Mouse (Mus musculus) mesoderm, embryonic 11.5 days (tissue): ENCODE data around the gene Ovca2.

Source experiments
- DNase-seq: peaks from one replicate; pipeline ENCODE4 v3.0.0-alpha.2; 2012; ENCODE audit warnings: low read depth, low spot score

The Ovca2 gene

DNA sequence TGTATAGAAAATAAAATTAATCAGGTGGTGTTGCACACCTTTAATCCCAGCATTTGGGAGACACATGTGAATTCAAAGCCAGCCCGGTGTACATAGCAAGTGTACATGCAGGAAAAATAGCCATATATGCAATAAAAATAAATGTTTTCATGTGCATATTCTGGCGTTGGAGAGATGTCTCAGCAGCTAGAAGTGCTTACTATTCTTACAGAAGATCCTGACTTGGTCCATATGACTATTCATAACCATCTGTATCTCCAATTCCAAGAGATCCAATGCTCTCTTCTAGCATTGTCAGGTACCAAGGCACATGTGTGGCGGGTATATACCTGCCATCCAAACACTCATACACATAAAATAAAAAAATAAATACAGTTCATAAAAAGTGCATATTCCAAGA, 52.3 kb downstream of the Ovca2 start:
- DNase-seq: no peak
